Mouse (Mus musculus): ENCODE results near the gene Emilin3. TPM values are rescaled to one million over a fixed set of nuclear protein-coding genes. Genes with fewer than 3 reads are reported as not detected.
A peak's percentile ranks its signal among the peaks of the same experiment; 100 is the strongest.

The Emilin3 gene
- polyA plus RNA-seq, 1 experiment from 2014 or later, result 22.3 TPM

DNA sequence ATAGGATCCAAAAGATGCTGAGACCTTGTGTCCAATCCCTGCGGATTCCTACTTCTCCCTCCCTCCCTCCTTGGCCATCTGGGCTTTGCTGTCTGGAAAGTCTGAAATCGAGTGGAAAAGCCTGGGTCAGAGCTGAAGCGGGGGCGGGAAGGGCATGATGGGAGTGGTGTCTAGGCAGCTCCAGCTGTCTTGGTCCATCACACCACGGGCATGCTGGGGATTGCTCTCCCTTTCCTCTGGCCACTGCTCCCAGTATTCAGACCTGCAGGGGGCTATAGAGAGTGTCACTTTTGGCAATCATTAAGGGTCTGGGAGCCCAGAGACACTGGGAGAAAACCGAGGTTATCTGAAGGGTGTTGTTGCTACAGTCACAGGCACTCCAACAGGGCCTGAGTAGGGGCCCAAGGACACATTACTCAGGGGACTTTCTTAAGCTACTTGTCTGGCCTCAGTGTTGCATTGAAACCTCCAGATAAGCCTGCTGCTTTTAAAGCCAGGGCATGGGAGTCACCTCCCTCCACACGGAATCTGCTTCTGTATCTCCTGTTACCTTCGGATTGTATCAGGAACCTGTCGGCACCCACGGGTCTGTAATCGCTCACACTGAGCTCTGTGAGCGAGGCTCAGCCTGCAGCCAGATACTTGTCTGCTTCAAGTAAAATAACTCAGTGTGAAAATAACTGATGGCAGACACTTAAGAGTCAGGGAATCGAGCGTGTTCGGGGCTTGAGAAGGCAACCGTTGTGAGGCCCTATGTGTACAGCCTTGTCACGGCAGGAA is 29.0 kb upstream of the Emilin3 start:
- Histone ChIP-seq H3K4me2 (replicated peaks) (no peak overlapping the region), H3K9me3 (no peaks in the 10 kb centered on the region), H3K4me3 (no peak overlapping the region), H3K9ac (no peak overlapping the region), H3K36me3 (0 out of 2 replicates have a peak, but pooled peaks cover 5% of the 10 kb centered on the region), H3K27ac (no peak overlapping the region), H3K27me3 (no peaks in the 10 kb centered on the region), H3K4me1 (peaks cover 4% of the 10 kb centered on the region; the same call in 1 of the 2 replicates)
- WGBS, result 69% methylated on average over 17 of the region's 17 CpGs
- ATAC-seq (ENCODE audit: insufficient number of reproducible peaks, insufficient read depth, low FRiP score, low TSS enrichment), result 0 out of 2 replicates have a peak, but pooled peaks have one; percentile 59

GRCm38 (mm10) chr2:160934451-160934850 is 22.3 kb upstream of the Emilin3 start:
- no peak overlapping the region for H3K4me3 ChIP-seq
- no peak overlapping the region for H3K9ac ChIP-seq
- no peak overlapping the region for H3K27ac ChIP-seq
- no peak for ATAC-seq (ENCODE audit: insufficient number of reproducible peaks, insufficient read depth, low FRiP score, low TSS enrichment)
- WGBS, result 78% methylated on average over 4 of the region's 4 CpGs
- no peaks in the 10 kb centered on the region for H3K36me3 ChIP-seq
- H3K27me3 ChIP-seq, result no peaks in the 10 kb centered on the region
- peaks cover 24% of the 10 kb centered on the region for H3K4me1 ChIP-seq
- no peaks in the 10 kb centered on the region for H3K9me3 ChIP-seq
- no peak overlapping the region for H3K4me2 ChIP-seq (replicated peaks)

- no peak overlapping the region for H3K4me2 ChIP-seq (replicated peaks)
- H3K9ac ChIP-seq, result no peak overlapping the region
- no peak overlapping the region for H3K4me3 ChIP-seq
- no peaks in the 10 kb centered on the region for H3K27me3 ChIP-seq
- H3K4me1 ChIP-seq, result peaks cover 24% of the 10 kb centered on the region
- no peaks in the 10 kb centered on the region for H3K9me3 ChIP-seq
- H3K27ac ChIP-seq, result no peak overlapping the region
- ATAC-seq (ENCODE audit: insufficient number of reproducible peaks, insufficient read depth, low FRiP score, low TSS enrichment), result no peak
- no peaks in the 10 kb centered on the region for H3K36me3 ChIP-seq
- 61% methylated on average over 5 of the region's 5 CpGs for WGBS
Measured at GRCm38 (mm10) chr2:160933890-160934289, 21.8 kb upstream of the Emilin3 start.

- Histone ChIP-seq H3K36me3 (no peaks in the 10 kb centered on the region), H3K9ac (no peak overlapping the region), H3K4me2 (replicated peaks) (no peak overlapping the region), H3K4me3 (no peak overlapping the region), H3K27ac (peak overlapping the region; percentile 75), H3K27me3 (no peaks in the 10 kb centered on the region), H3K9me3 (no peaks in the 10 kb centered on the region), H3K4me1 (peaks cover 24% of the 10 kb centered on the region)
- WGBS, result 54% methylated on average over 3 of the region's 3 CpGs
- ATAC-seq (ENCODE audit: insufficient number of reproducible peaks, insufficient read depth, low FRiP score, low TSS enrichment), result no peak
Measured at GRCm38 (mm10) chr2:160932981-160933380, 20.9 kb upstream of the Emilin3 start.

- H3K27ac ChIP-seq, result peak overlapping the region; percentile 75
- peak; percentile 68 for ATAC-seq (ENCODE audit: insufficient number of reproducible peaks, insufficient read depth, low FRiP score, low TSS enrichment)
- H3K9me3 ChIP-seq, result no peaks in the 10 kb centered on the region
- peak overlapping the region; percentile 8; the same call in 1 of the 2 replicates for H3K4me2 ChIP-seq (replicated peaks)
- H3K27me3 ChIP-seq, result no peaks in the 10 kb centered on the region
- WGBS, result 24% methylated on average over 8 of the region's 8 CpGs
- H3K4me3 ChIP-seq, result no peak overlapping the region
- peaks cover 24% of the 10 kb centered on the region for H3K4me1 ChIP-seq
- no peak overlapping the region for H3K9ac ChIP-seq
- H3K36me3 ChIP-seq, result no peaks in the 10 kb centered on the region
Measured at GRCm38 (mm10) chr2:160932325-160932724, 20.2 kb upstream of the Emilin3 start.

DNA sequence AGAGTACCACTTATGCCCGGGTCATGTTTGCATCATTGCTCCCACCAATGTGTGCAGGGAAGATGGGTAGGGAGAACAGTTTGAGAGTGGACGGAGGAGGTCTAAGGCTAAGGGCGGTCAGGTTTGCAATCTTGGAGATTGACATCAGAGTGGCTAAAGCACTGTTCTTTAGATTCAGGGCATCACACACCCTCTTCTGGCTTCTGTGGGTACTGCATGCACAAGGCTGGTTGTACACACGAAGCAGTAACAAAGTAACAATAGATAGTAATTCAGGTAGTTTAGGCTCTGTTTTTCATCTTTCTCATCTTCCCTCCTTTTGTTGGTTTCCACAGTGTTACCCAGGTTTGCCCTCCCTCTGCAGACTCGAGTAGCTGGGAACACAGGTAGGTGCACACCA is 19.2 kb upstream of the Emilin3 start:
- WGBS, result 94% methylated on average over 5 of the region's 5 CpGs
- Histone ChIP-seq H3K27me3 (no peaks in the 10 kb centered on the region), H3K27ac (0 out of 2 replicates have a peak overlapping the region, but pooled peaks have one; percentile 75), H3K9me3 (no peaks in the 10 kb centered on the region), H3K36me3 (no peaks in the 10 kb centered on the region), H3K4me3 (no peak overlapping the region), H3K9ac (no peak overlapping the region), H3K4me1 (peaks cover 30% of the 10 kb centered on the region), H3K4me2 (replicated peaks) (no peak overlapping the region)
- no peak for ATAC-seq (ENCODE audit: insufficient number of reproducible peaks, insufficient read depth, low FRiP score, low TSS enrichment)

- WGBS, result 85% methylated on average over 9 of the region's 9 CpGs
- Histone ChIP-seq H3K27me3 (no peaks in the 10 kb centered on the region), H3K4me2 (replicated peaks) (no peak overlapping the region), H3K36me3 (no peaks in the 10 kb centered on the region), H3K9ac (no peak overlapping the region), H3K4me1 (peaks cover 7% of the 10 kb centered on the region; the same call in 1 of the 2 replicates), H3K4me3 (no peak overlapping the region), H3K9me3 (no peaks in the 10 kb centered on the region), H3K27ac (no peak overlapping the region)
- no peak for ATAC-seq (ENCODE audit: insufficient number of reproducible peaks, insufficient read depth, low FRiP score, low TSS enrichment)
Measured at GRCm38 (mm10) chr2:160925203-160925602, 13.1 kb upstream of the Emilin3 start.

GRCm38 (mm10) chr2:160921285-160921684 is 9.2 kb upstream of the Emilin3 start:
- no peak overlapping the region for H3K4me2 ChIP-seq (replicated peaks)
- no peak for ATAC-seq (ENCODE audit: insufficient number of reproducible peaks, insufficient read depth, low FRiP score, low TSS enrichment)
- WGBS, result 56% methylated on average over 4 of the region's 7 CpGs
- H3K4me3 ChIP-seq, result no peak overlapping the region
- H3K27ac ChIP-seq, result no peak overlapping the region
- H3K36me3 ChIP-seq, result no peaks in the 10 kb centered on the region
- H3K9ac ChIP-seq, result no peak overlapping the region
- no peaks in the 10 kb centered on the region for H3K4me1 ChIP-seq
- no peaks in the 10 kb centered on the region for H3K27me3 ChIP-seq
- no peaks in the 10 kb centered on the region for H3K9me3 ChIP-seq

GRCm38 (mm10) chr2:160918930-160919215 is 6.7 kb upstream of the Emilin3 start:
- H3K27ac ChIP-seq, result no peak overlapping the region
- H3K27me3 ChIP-seq, result 0 out of 2 replicates have a peak, but pooled peaks cover 6% of the 10 kb centered on the region
- H3K36me3 ChIP-seq, result no peaks in the 10 kb centered on the region
- 71% methylated on average over 2 of the region's 2 CpGs for WGBS
- peaks cover 13% of the 10 kb centered on the region; the same call in 1 of the 2 replicates for H3K4me1 ChIP-seq
- peak; percentile 4; the same call in 1 of the 2 replicates for ATAC-seq (ENCODE audit: insufficient number of reproducible peaks, insufficient read depth, low FRiP score, low TSS enrichment)
- no peaks in the 10 kb centered on the region for H3K9me3 ChIP-seq
- no peak overlapping the region for H3K9ac ChIP-seq
- H3K4me3 ChIP-seq, result no peak overlapping the region
- no peak overlapping the region for H3K4me2 ChIP-seq (replicated peaks)

GRCm38 (mm10) chr2:160918154-160918929 is 6.2 kb upstream of the Emilin3 start:
- H3K27me3 ChIP-seq, result peaks cover 9% of the 10 kb centered on the region; the same call in 1 of the 2 replicates
- no peak overlapping the region for H3K9ac ChIP-seq
- no peaks in the 10 kb centered on the region for H3K36me3 ChIP-seq
- no peak overlapping the region for H3K4me3 ChIP-seq
- no peak overlapping the region for H3K27ac ChIP-seq
- no peak overlapping the region for H3K4me2 ChIP-seq (replicated peaks)
- ATAC-seq (ENCODE audit: insufficient number of reproducible peaks, insufficient read depth, low FRiP score, low TSS enrichment), result 0 out of 2 replicates have a peak, but pooled peaks have one; percentile 22
- WGBS, result 67% methylated on average over 8 of the region's 8 CpGs
- H3K9me3 ChIP-seq, result no peaks in the 10 kb centered on the region
- peaks cover 13% of the 10 kb centered on the region; the same call in 1 of the 2 replicates for H3K4me1 ChIP-seq

DNA sequence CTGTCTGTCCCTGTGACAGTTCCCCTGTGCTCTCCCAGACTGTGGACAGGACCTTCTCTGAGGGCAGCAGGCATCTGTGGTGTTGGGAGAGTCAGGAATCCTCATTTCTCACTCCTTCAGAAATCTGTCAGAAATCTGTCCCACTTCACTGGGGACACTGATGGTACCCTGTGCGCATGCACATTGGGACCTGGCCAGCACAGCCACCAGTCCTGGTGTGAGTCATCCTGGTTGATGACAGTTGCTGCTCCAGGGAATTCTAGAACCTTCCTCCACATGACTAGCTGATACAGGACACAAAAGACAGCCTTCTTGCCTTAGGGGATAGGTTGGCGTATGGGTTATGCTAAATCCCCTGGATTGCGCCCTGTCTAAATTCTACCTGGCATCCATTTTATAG is 5.2 kb upstream of the Emilin3 start:
- Histone ChIP-seq H3K4me3 (no peak overlapping the region), H3K9me3 (no peaks in the 10 kb centered on the region), H3K27ac (no peak overlapping the region), H3K9ac (no peak overlapping the region), H3K4me2 (replicated peaks) (no peak overlapping the region), H3K27me3 (peaks cover 20% of the 10 kb centered on the region), H3K36me3 (no peaks in the 10 kb centered on the region), H3K4me1 (peaks cover 17% of the 10 kb centered on the region)
- no peak for ATAC-seq (ENCODE audit: insufficient number of reproducible peaks, insufficient read depth, low FRiP score, low TSS enrichment)
- 87% methylated on average over 3 of the region's 3 CpGs for WGBS

DNA sequence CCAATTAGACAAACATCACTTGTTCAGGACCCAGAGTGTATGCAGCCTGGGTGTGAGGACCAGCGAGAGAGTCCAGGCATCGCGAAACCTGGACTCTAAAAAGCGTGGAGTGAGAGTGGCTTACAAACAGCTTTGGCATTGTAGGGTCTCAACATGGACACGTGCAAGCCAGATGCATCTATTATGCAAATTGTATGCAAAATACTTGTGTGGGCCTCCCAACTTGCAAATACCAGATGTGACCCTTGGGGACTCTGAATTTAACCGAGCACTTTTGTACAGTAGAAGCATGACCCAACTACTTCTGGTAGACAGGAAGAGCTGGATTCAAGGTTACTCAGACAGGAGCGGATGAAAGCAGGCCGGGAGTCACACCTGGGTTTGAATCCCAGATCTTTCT is 4.6 kb upstream of the Emilin3 start:
- Histone ChIP-seq H3K27me3 (peaks cover 26% of the 10 kb centered on the region), H3K27ac (no peak overlapping the region), H3K4me1 (peaks cover 18% of the 10 kb centered on the region), H3K4me2 (replicated peaks) (no peak overlapping the region), H3K9me3 (no peaks in the 10 kb centered on the region), H3K36me3 (no peaks in the 10 kb centered on the region), H3K9ac (no peak overlapping the region), H3K4me3 (no peak overlapping the region)
- no peak for ATAC-seq (ENCODE audit: insufficient number of reproducible peaks, insufficient read depth, low FRiP score, low TSS enrichment)
- WGBS, result 72% methylated on average over 8 of the region's 8 CpGs

Measured in embryonic facial prominence, embryonic 12.5 days (tissue).